Mouse (Mus musculus): ENCODE results near the gene Dapk1. TPM values are rescaled to one million over a fixed set of nuclear protein-coding genes. Genes with fewer than 3 reads are reported as not detected.

The Dapk1 gene
- polyA plus RNA-seq, 1 experiment from 2014 or later, result 35.3 TPM

- Histone ChIP-seq H3K4me2 (replicated peaks) (no peak overlapping the region), H3K4me3 (replicated peaks; ENCODE audit: low read length) (no peak overlapping the region), H3K27ac (no peak overlapping the region), H3K9ac (no peak overlapping the region), H3K36me3 (replicated peaks; ENCODE audit: control insufficient read depth, insufficient read depth) (no peaks in the 10 kb centered on the region; the same call in 1 of the 2 replicates), H3K4me1 (replicated peaks; ENCODE audit: control insufficient read depth, insufficient read depth, low read length) (peaks cover 3% of the 10 kb centered on the region; the same call in 1 of the 2 replicates), H3K27me3 (ENCODE audit: control insufficient read depth, insufficient read depth, low read length) (no peaks in the 10 kb centered on the region), H3K9me3 (ENCODE audit: control insufficient read depth, low read length) (no peaks in the 10 kb centered on the region)
- WGBS, result 96% methylated on average over 5 of the region's 5 CpGs
- ATAC-seq (ENCODE audit: low FRiP score) (no peak), DNase-seq (ENCODE audit: low spot score) (no peak)
These were observed 46.6 kb downstream of the Dapk1 start for GRCm38 (mm10) chr13:60648350-60648749.

- Histone ChIP-seq H3K9ac (no peak overlapping the region), H3K4me3 (replicated peaks; ENCODE audit: low read length) (no peak overlapping the region), H3K36me3 (replicated peaks; ENCODE audit: control insufficient read depth, insufficient read depth) (no peaks in the 10 kb centered on the region; the same call in 1 of the 2 replicates), H3K4me2 (replicated peaks) (no peak overlapping the region), H3K4me1 (replicated peaks; ENCODE audit: control insufficient read depth, insufficient read depth, low read length) (peaks cover 3% of the 10 kb centered on the region; the same call in 1 of the 2 replicates), H3K9me3 (ENCODE audit: control insufficient read depth, low read length) (no peaks in the 10 kb centered on the region), H3K27ac (no peak overlapping the region), H3K27me3 (ENCODE audit: control insufficient read depth, insufficient read depth, low read length) (no peaks in the 10 kb centered on the region)
- no peak for ATAC-seq (ENCODE audit: low FRiP score)
- 82% methylated on average over 11 of the region's 11 CpGs for WGBS
- no peak for DNase-seq (ENCODE audit: low spot score)
These were observed 48.3 kb downstream of the Dapk1 start for GRCm38 (mm10) chr13:60650000-60650399.

- DNase-seq (ENCODE audit: low spot score), result no peak
- 75% methylated on average over 2 of the region's 2 CpGs for WGBS
These were observed 52.3 kb downstream of the Dapk1 start for GRCm38 (mm10) chr13:60654017-60654565.

GRCm38 (mm10) chr13:60655246-60655645 lies 53.5 kb downstream of the Dapk1 start:
- no peak overlapping the region for H3K27ac ChIP-seq
- no peak for DNase-seq (ENCODE audit: low spot score)
- no peaks in the 10 kb centered on the region for H3K9me3 ChIP-seq (ENCODE audit: control insufficient read depth, low read length)
- H3K4me3 ChIP-seq (replicated peaks; ENCODE audit: low read length), result no peak overlapping the region
- H3K4me2 ChIP-seq (replicated peaks), result no peak overlapping the region
- no peak for ATAC-seq (ENCODE audit: low FRiP score)
- WGBS, result 83% methylated on average over 3 of the region's 3 CpGs
- no peaks in the 10 kb centered on the region for H3K36me3 ChIP-seq (replicated peaks; ENCODE audit: control insufficient read depth, insufficient read depth)
- H3K4me1 ChIP-seq (replicated peaks; ENCODE audit: control insufficient read depth, insufficient read depth, low read length), result peaks cover 10% of the 10 kb centered on the region
- H3K27me3 ChIP-seq (ENCODE audit: control insufficient read depth, insufficient read depth, low read length), result no peaks in the 10 kb centered on the region
- no peak overlapping the region for H3K9ac ChIP-seq

More at GRCm38 (mm10) chr13:60654017-60654565, 52.3 kb downstream of the Dapk1 start:
- Histone ChIP-seq H3K9ac (no peak overlapping the region), H3K27me3 (ENCODE audit: control insufficient read depth, insufficient read depth, low read length) (no peaks in the 10 kb centered on the region), H3K9me3 (ENCODE audit: control insufficient read depth, low read length) (no peaks in the 10 kb centered on the region), H3K36me3 (replicated peaks; ENCODE audit: control insufficient read depth, insufficient read depth) (no peaks in the 10 kb centered on the region), H3K4me3 (replicated peaks; ENCODE audit: low read length) (no peak overlapping the region), H3K4me2 (replicated peaks) (no peak overlapping the region), H3K27ac (no peak overlapping the region), H3K4me1 (replicated peaks; ENCODE audit: control insufficient read depth, insufficient read depth, low read length) (peaks cover 3% of the 10 kb centered on the region; the same call in 1 of the 2 replicates)
- ATAC-seq (ENCODE audit: low FRiP score), result no peak

- H3K4me1 ChIP-seq (replicated peaks; ENCODE audit: control insufficient read depth, insufficient read depth, low read length), result peaks cover 25% of the 10 kb centered on the region
- no peaks in the 10 kb centered on the region for H3K27me3 ChIP-seq (ENCODE audit: control insufficient read depth, insufficient read depth, low read length)
- H3K9me3 ChIP-seq (ENCODE audit: control insufficient read depth, low read length), result no peaks in the 10 kb centered on the region
- WGBS, result 67% methylated on average over 1 of the region's 1 CpGs
- H3K9ac ChIP-seq, result no peak overlapping the region
- no peak overlapping the region for H3K27ac ChIP-seq
- ATAC-seq (ENCODE audit: low FRiP score) (no peak), DNase-seq (ENCODE audit: low spot score) (no peak)
- H3K4me2 ChIP-seq (replicated peaks), result no peak overlapping the region
- no peaks in the 10 kb centered on the region for H3K36me3 ChIP-seq (replicated peaks; ENCODE audit: control insufficient read depth, insufficient read depth)
- no peak overlapping the region for H3K4me3 ChIP-seq (replicated peaks; ENCODE audit: low read length)
These were observed 57.9 kb downstream of the Dapk1 start for GRCm38 (mm10) chr13:60659600-60659999.

- H3K9ac ChIP-seq, result no peak overlapping the region
- no peak overlapping the region for H3K4me2 ChIP-seq (replicated peaks)
- no peak overlapping the region for H3K4me3 ChIP-seq (replicated peaks; ENCODE audit: low read length)
- H3K27me3 ChIP-seq (ENCODE audit: control insufficient read depth, insufficient read depth, low read length), result no peaks in the 10 kb centered on the region
- ATAC-seq (ENCODE audit: low FRiP score) (no peak), DNase-seq (ENCODE audit: low spot score) (no peak)
- peaks cover 25% of the 10 kb centered on the region for H3K4me1 ChIP-seq (replicated peaks; ENCODE audit: control insufficient read depth, insufficient read depth, low read length)
- 54% methylated on average over 2 of the region's 2 CpGs for WGBS
- H3K27ac ChIP-seq, result no peak overlapping the region
- H3K9me3 ChIP-seq (ENCODE audit: control insufficient read depth, low read length), result no peaks in the 10 kb centered on the region
- no peaks in the 10 kb centered on the region for H3K36me3 ChIP-seq (replicated peaks; ENCODE audit: control insufficient read depth, insufficient read depth)
These were observed 58.3 kb downstream of the Dapk1 start for GRCm38 (mm10) chr13:60660056-60660455.

- Histone ChIP-seq H3K4me2 (replicated peaks) (no peak overlapping the region), H3K36me3 (replicated peaks; ENCODE audit: control insufficient read depth, insufficient read depth) (no peaks in the 10 kb centered on the region), H3K27me3 (ENCODE audit: control insufficient read depth, insufficient read depth, low read length) (no peaks in the 10 kb centered on the region), H3K4me1 (replicated peaks; ENCODE audit: control insufficient read depth, insufficient read depth, low read length) (peaks cover 25% of the 10 kb centered on the region), H3K27ac (no peak overlapping the region), H3K9me3 (ENCODE audit: control insufficient read depth, low read length) (no peaks in the 10 kb centered on the region), H3K9ac (no peak overlapping the region), H3K4me3 (replicated peaks; ENCODE audit: low read length) (no peak overlapping the region)
- DNase-seq (ENCODE audit: low spot score) (no peak), ATAC-seq (ENCODE audit: low FRiP score) (no peak)
- 81% methylated on average over 9 of the region's 9 CpGs for WGBS
These were observed 59.0 kb downstream of the Dapk1 start for GRCm38 (mm10) chr13:60660711-60661261.

- Histone ChIP-seq H3K36me3 (replicated peaks; ENCODE audit: control insufficient read depth, insufficient read depth) (no peaks in the 10 kb centered on the region), H3K27ac (no peak overlapping the region), H3K9ac (no peak overlapping the region), H3K4me1 (replicated peaks; ENCODE audit: control insufficient read depth, insufficient read depth, low read length) (peaks cover 25% of the 10 kb centered on the region), H3K9me3 (ENCODE audit: control insufficient read depth, low read length) (no peaks in the 10 kb centered on the region), H3K27me3 (ENCODE audit: control insufficient read depth, insufficient read depth, low read length) (no peaks in the 10 kb centered on the region), H3K4me3 (replicated peaks; ENCODE audit: low read length) (no peak overlapping the region), H3K4me2 (replicated peaks) (no peak overlapping the region)
- ATAC-seq (ENCODE audit: low FRiP score) (no peak), DNase-seq (ENCODE audit: low spot score) (no peak)
- WGBS, result 93% methylated on average over 8 of the region's 8 CpGs
These were observed 60.9 kb downstream of the Dapk1 start for GRCm38 (mm10) chr13:60662493-60663177.

GRCm38 (mm10) chr13:60664058-60664457 lies 62.3 kb downstream of the Dapk1 start:
- H3K9ac ChIP-seq, result no peak overlapping the region
- no peak overlapping the region for H3K27ac ChIP-seq
- H3K9me3 ChIP-seq (ENCODE audit: control insufficient read depth, low read length), result no peaks in the 10 kb centered on the region
- no peak overlapping the region for H3K4me2 ChIP-seq (replicated peaks)
- no peaks in the 10 kb centered on the region for H3K36me3 ChIP-seq (replicated peaks; ENCODE audit: control insufficient read depth, insufficient read depth)
- no peaks in the 10 kb centered on the region for H3K27me3 ChIP-seq (ENCODE audit: control insufficient read depth, insufficient read depth, low read length)
- no peak for ATAC-seq (ENCODE audit: low FRiP score)
- 73% methylated on average over 3 of the region's 3 CpGs for WGBS
- DNase-seq (ENCODE audit: low spot score), result no peak
- peaks cover 25% of the 10 kb centered on the region for H3K4me1 ChIP-seq (replicated peaks; ENCODE audit: control insufficient read depth, insufficient read depth, low read length)
- no peak overlapping the region for H3K4me3 ChIP-seq (replicated peaks; ENCODE audit: low read length)

All from hindbrain, embryonic 14.5 days (tissue).